Mouse (Mus musculus) hindbrain, embryonic 12.5 days (tissue): ENCODE data around the gene Abca7. TPM values are rescaled to one million over a fixed set of nuclear protein-coding genes. Genes with fewer than 3 reads are reported as not detected.
A peak's percentile ranks its signal among the peaks of the same experiment; 100 is the strongest.
"Not testable (repeated sequence)": the region's sequence is repeated elsewhere in the genome, so short reads cannot be mapped to it uniquely, and the experiment has no call there.

Experiments
- ATAC-seq: fragments of 200-750 bp; cut with Nextera tagmentation; 2 replicates; pipeline ENCODE4 v1.8.0; 2017; ENCODE audit warnings: moderate TSS enrichment; ENCODE audit not compliant: low FRiP score
- H3K27ac ChIP-seq: fragments of 300-500 bp; sonication (generic); 2 replicates; pipeline ENCODE4 v1.5.1; 2016; ENCODE audit warnings: mild to moderate bottlenecking
- H3K27me3 ChIP-seq: fragments of 300-500 bp; sonication (generic); 2 replicates; pipeline ENCODE4 v1.6.1; 2016; ENCODE audit warnings: mild to moderate bottlenecking
- H3K36me3 ChIP-seq: fragments of 300-500 bp; sonication (generic); 2 replicates; pipeline ENCODE4 v1.6.1; 2016; ENCODE audit warnings: mild to moderate bottlenecking
- H3K4me1 ChIP-seq: fragments of 300-500 bp; sonication (generic); 2 replicates; pipeline ENCODE4 v1.6.1; 2016
- H3K4me2 ChIP-seq: fragments of 300-500 bp; sonication (generic); replicated peaks from 2 replicates; pipeline ENCODE4 v1.6.1; 2016; ENCODE audit warnings: mild to moderate bottlenecking
- H3K4me3 ChIP-seq: fragments of 300-500 bp; sonication (generic); 2 replicates; pipeline ENCODE4 v1.5.1; 2016; ENCODE audit warnings: mild to moderate bottlenecking
- H3K9ac ChIP-seq: fragments of 300-500 bp; sonication (generic); 2 replicates; pipeline ENCODE4 v1.6.1; 2016; ENCODE audit warnings: mild to moderate bottlenecking, moderate library complexity
- H3K9me3 ChIP-seq: fragments of 300-500 bp; sonication (generic); replicated peaks from 2 replicates; pipeline ENCODE4 v1.6.1; 2016; ENCODE audit warnings: mild to moderate bottlenecking
- WGBS: fragments of 180-500 bp; shearing (Covaris S2); methylation state at CpG from one replicate; pipeline ENCODE4 v1.1.7; 2016; 5-methylcytosine and 5-hydroxymethylcytosine counted together
- polyA plus RNA-seq: library from polyadenylated mRNA; unstranded; fragments of >200 nt; fragmentation: Nextera tagmentation; extraction: Ambion mirVana; gene quantifications from 2 replicates; pipeline ENCODE4 v1.2.1, GENCODE M21; 2016

The Abca7 gene
- polyA plus RNA-seq, 1 experiment from 2014 or later, result 6.9 TPM

GRCm38 (mm10) chr10:80044087-80044486 lies 47.8 kb downstream of the Abca7 start:
- Histone ChIP-seq H3K4me2 (no peak overlapping the region), H3K4me1 (peaks cover 24% of the 10 kb centered on the region), H3K9ac (peak overlapping the region; percentile 35; the same call in 1 of the 2 replicates), H3K27me3 (peaks cover 7% of the 10 kb centered on the region; the same call in 1 of the 2 replicates), H3K4me3 (no peak overlapping the region), H3K27ac (peak overlapping the region; percentile 79), H3K36me3 (no peaks in the 10 kb centered on the region), H3K9me3 (no peaks in the 10 kb centered on the region)
- whole genome bisulfite sequencing, result 17% methylated on average over 4 of the region's 4 CpGs
- ATAC-seq, result no peak

GRCm38 (mm10) chr10:80045364-80045763 lies 49.1 kb downstream of the Abca7 start:
- H3K9me3 ChIP-seq, H3K27ac ChIP-seq, H3K9ac ChIP-seq, H3K27me3 ChIP-seq, ATAC-seq, H3K36me3 ChIP-seq, H3K4me3 ChIP-seq, H3K4me2 ChIP-seq: not testable (repeated sequence)
- H3K4me1 ChIP-seq, result peaks cover 21% of the 10 kb centered on the region
- 93% methylated on average over 4 of the region's 4 CpGs for WGBS

- peaks cover 21% of the 10 kb centered on the region for H3K4me1 ChIP-seq
- no peaks in the 10 kb centered on the region for H3K9me3 ChIP-seq
- 78% methylated on average over 5 of the region's 5 CpGs for WGBS
- H3K27me3 ChIP-seq, result peaks cover 7% of the 10 kb centered on the region; the same call in 1 of the 2 replicates
- no peak overlapping the region for H3K4me2 ChIP-seq
- H3K36me3 ChIP-seq, result no peaks in the 10 kb centered on the region
- no peak for ATAC-seq
- H3K9ac ChIP-seq, result no peak overlapping the region
- no peak overlapping the region for H3K27ac ChIP-seq
- H3K4me3 ChIP-seq, result no peak overlapping the region
Measured at GRCm38 (mm10) chr10:80045766-80046165, 49.5 kb downstream of the Abca7 start.

- H3K9ac ChIP-seq, result no peak within 1 kb of the TSS
- no peak within 1 kb of the TSS for H3K4me3 ChIP-seq
- 0 out of 2 replicates have a peak within 1 kb of the TSS, but pooled peaks have one; percentile 4 for H3K4me2 ChIP-seq
- no peak for ATAC-seq
- peaks cover 25% of the 10 kb centered on the region for H3K4me1 ChIP-seq
- peak within 1 kb of the TSS; percentile 72 for H3K27ac ChIP-seq
- 50% methylated on average over 9 of the region's 9 CpGs for WGBS
- H3K36me3 ChIP-seq, result no peaks in the 10 kb centered on the region
- H3K9me3 ChIP-seq, result no peaks in the 10 kb centered on the region
- peaks cover 7% of the 10 kb centered on the region; the same call in 1 of the 2 replicates for H3K27me3 ChIP-seq
Measured at GRCm38 (mm10) chr10:80047041-80047565, 50.8 kb downstream of the Abca7 start, which contains the start of gene Gpx4. Gene Gpx4 (plus strand): TSS chr10:80047166.

DNA sequence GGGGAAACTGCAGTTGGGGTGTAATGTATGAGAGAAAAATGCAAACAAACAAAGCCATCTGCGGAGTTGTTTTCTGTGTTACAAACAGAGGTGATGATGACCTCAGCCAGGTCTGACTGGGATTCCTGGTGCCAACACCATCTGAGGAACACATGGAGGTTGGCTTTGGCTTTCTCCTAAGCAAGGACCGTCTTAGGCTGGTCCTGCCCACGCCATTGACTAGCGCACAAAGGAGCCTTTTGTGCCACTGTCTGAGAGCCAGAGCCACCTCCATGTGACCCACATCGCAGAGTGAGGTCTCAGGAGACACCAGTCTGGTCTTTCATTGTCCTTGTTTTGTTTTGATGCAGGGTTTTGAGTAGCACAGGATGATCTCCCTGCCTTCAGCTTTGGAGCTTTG lies 52.1 kb downstream of the Abca7 start:
- Histone ChIP-seq H3K4me3 (no peak overlapping the region), H3K36me3 (no peaks in the 10 kb centered on the region), H3K9me3 (no peaks in the 10 kb centered on the region), H3K27me3 (peaks cover 7% of the 10 kb centered on the region; the same call in 1 of the 2 replicates), H3K9ac (no peak overlapping the region), H3K4me2 (0 out of 2 replicates have a peak overlapping the region, but pooled peaks have one; percentile 11), H3K4me1 (peaks cover 32% of the 10 kb centered on the region), H3K27ac (peak overlapping the region; percentile 72)
- WGBS, result 6% methylated on average over 5 of the region's 5 CpGs
- no peak for ATAC-seq

GRCm38 (mm10) chr10:80048834-80049233 lies 52.5 kb downstream of the Abca7 start:
- no peaks in the 10 kb centered on the region for H3K36me3 ChIP-seq
- H3K4me3 ChIP-seq, result no peak overlapping the region
- peaks cover 7% of the 10 kb centered on the region; the same call in 1 of the 2 replicates for H3K27me3 ChIP-seq
- 0 out of 2 replicates have a peak overlapping the region, but pooled peaks have one; percentile 11 for H3K4me2 ChIP-seq
- 53% methylated on average over 3 of the region's 3 CpGs for WGBS
- H3K4me1 ChIP-seq, result peaks cover 32% of the 10 kb centered on the region
- peak overlapping the region; percentile 72 for H3K27ac ChIP-seq
- no peak for ATAC-seq
- H3K9me3 ChIP-seq, result no peaks in the 10 kb centered on the region
- no peak overlapping the region for H3K9ac ChIP-seq

- H3K9ac ChIP-seq, result no peak overlapping the region
- WGBS, result 18% methylated on average over 6 of the region's 6 CpGs
- no peak overlapping the region for H3K27ac ChIP-seq
- peaks cover 7% of the 10 kb centered on the region; the same call in 1 of the 2 replicates for H3K27me3 ChIP-seq
- H3K4me2 ChIP-seq, result no peak overlapping the region
- peaks cover 38% of the 10 kb centered on the region for H3K4me1 ChIP-seq
- H3K36me3 ChIP-seq, result peaks cover 1% of the 10 kb centered on the region; the same call in 1 of the 2 replicates
- no peak for ATAC-seq
- no peak overlapping the region for H3K4me3 ChIP-seq
- no peaks in the 10 kb centered on the region for H3K9me3 ChIP-seq
Measured at GRCm38 (mm10) chr10:80050244-80050643, 54.0 kb downstream of the Abca7 start.

DNA sequence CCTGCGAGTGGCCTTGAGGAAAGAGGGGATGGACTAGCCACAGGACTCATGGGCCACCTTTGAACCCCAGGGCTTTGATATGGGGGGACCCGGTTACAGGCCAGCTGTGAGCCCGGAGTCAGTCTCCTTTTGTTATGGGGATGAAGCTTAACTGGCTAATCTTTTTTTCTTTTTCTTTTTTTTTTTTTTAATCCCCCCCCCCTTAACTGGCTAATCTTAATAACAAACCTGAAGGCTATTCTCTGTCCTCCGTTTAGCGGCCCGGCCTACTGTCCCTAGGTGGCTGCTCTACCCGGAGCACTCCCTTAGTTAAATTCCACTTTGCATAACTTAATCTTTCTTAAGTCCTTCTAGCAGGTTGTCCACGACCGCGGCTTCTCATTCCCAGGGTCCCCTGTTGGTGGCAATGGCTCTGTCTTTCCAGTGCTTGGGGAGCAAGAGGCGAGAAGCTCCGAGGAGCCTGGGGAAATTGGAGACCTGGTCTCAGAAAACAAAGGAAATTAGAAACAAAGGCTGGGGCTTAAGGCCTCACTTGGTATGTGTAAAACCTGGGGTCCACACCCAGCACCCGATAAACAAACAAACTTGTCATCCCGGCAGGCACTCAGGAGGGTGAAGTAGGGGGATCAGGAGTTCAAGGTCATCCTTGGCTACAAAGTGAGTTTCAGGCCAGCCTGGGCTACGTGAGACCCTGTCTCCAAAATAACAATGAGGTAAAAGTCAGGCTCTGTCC lies 54.8 kb downstream of the Abca7 start:
- ATAC-seq, result no peak
- Histone ChIP-seq H3K27me3 (peaks cover 7% of the 10 kb centered on the region; the same call in 1 of the 2 replicates), H3K4me3 (no peak overlapping the region), H3K27ac (no peak overlapping the region), H3K36me3 (peaks cover 9% of the 10 kb centered on the region; the same call in 1 of the 2 replicates), H3K4me1 (peaks cover 44% of the 10 kb centered on the region), H3K9me3 (no peaks in the 10 kb centered on the region), H3K9ac (no peak overlapping the region), H3K4me2 (no peak overlapping the region)
- 20% methylated on average over 15 of the region's 15 CpGs for WGBS

- ATAC-seq, result no peak
- no peaks in the 10 kb centered on the region for H3K9me3 ChIP-seq
- H3K36me3 ChIP-seq, result peaks cover 15% of the 10 kb centered on the region
- H3K27ac ChIP-seq, result no peak overlapping the region
- 35% methylated on average over 14 of the region's 14 CpGs for WGBS
- H3K27me3 ChIP-seq, result peaks cover 7% of the 10 kb centered on the region; the same call in 1 of the 2 replicates
- peak overlapping the region; percentile 42; the same call in 1 of the 2 replicates for H3K9ac ChIP-seq
- H3K4me3 ChIP-seq, result no peak overlapping the region
- peaks cover 44% of the 10 kb centered on the region for H3K4me1 ChIP-seq
- H3K4me2 ChIP-seq, result no peak overlapping the region
Measured at GRCm38 (mm10) chr10:80051618-80052373, 55.5 kb downstream of the Abca7 start.

DNA sequence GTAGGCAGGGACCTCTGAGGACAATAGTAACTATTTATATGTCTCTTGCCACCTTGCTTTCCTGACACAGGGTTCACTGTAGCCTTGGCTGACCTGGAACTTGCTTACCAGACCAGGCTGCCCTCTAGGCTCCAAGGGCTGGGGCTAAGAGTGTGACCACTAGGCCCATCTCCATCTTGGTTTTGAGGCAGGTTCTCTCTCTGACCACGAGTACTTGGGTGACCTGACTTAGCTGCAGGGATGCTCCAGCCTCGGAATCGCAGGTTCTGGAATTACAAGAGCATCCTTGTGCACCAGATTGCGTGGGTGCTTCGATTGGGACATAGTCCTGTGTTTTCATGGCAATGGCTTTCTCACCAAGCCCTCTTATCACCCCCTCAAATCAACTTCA lies 56.1 kb downstream of the Abca7 start:
- 0 out of 2 replicates have a peak overlapping the region, but pooled peaks have one; percentile 66 for H3K27ac ChIP-seq

DNA sequence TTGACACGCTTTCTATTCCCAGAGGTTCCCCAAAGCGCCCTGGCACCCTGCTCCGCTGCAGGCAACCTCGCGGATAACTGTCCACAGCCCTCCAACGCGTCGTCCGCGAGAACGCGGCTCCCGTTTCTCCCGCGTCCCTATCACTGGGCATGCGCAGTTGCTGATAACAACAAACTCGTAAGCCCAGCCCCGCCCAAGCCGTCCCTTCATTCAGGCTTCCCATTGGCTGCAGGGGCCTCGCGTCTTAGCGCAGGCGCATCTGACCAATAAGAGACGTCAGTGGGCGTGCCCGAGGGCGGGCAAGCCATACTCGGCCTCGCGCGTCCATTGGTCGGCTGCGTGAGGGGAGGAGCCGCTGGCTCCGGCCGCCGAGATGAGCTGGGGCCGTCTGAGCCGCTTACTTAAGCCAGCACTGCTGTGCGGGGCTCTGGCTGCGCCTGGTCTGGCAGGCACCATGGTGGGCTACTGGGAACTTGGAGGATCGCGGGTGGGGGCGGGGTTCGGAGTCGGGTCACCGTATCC lies 57.0 kb downstream of the Abca7 start:
- Histone ChIP-seq H3K4me1 (peaks cover 31% of the 10 kb centered on the region), H3K4me3 (peak overlapping the region; percentile 87), H3K27ac (peak overlapping the region; percentile 97), H3K4me2 (peak overlapping the region; percentile 71), H3K27me3 (no peaks in the 10 kb centered on the region), H3K36me3 (peaks cover 30% of the 10 kb centered on the region), H3K9ac (peak overlapping the region; percentile 91), H3K9me3 (no peaks in the 10 kb centered on the region)
- WGBS, result under 1% methylated on average over 47 of the region's 47 CpGs
- ATAC-seq, result peak; percentile 96

More for the DNA sequence above, 56.1 kb downstream of the Abca7 start:
- H3K4me1 ChIP-seq, result peaks cover 40% of the 10 kb centered on the region
- no peak overlapping the region for H3K4me2 ChIP-seq
- H3K4me3 ChIP-seq, result no peak overlapping the region
- 86% methylated on average over 5 of the region's 5 CpGs for WGBS
- H3K9me3 ChIP-seq, result no peaks in the 10 kb centered on the region
- H3K9ac ChIP-seq, result peak overlapping the region; percentile 42; the same call in 1 of the 2 replicates
- H3K27me3 ChIP-seq, result 0 out of 2 replicates have a peak, but pooled peaks cover 1% of the 10 kb centered on the region
- no peak for ATAC-seq
- peaks cover 21% of the 10 kb centered on the region for H3K36me3 ChIP-seq
